Mouse (Mus musculus) small intestine, adult 2 months (tissue): ENCODE measurements around the gene Acly.

Source experiments
- CTCF ChIP-seq: fragments of 200-500 bp; IDR thresholded peaks from 2 replicates; pipeline ENCODE4 v1.5.1; 2012; ENCODE audit warnings: low read depth, mild to moderate bottlenecking, control low read depth, inconsistent platforms, low read length, moderate library complexity, mixed read lengths; ENCODE audit not compliant: insufficient replicate concordance, insufficient read length; ENCODE audit errors: extremely low read depth
- POLR2A ChIP-seq: fragments of 200-500 bp; IDR thresholded peaks from 2 replicates; pipeline ENCODE4 v1.6.1; 2012; ENCODE audit warnings: low read depth, mild to moderate bottlenecking, control low read depth, inconsistent platforms, low read length, moderate library complexity

GRCm38 (mm10) chr11:100520838-100521237, 7.0 kb downstream of the Acly start:
- TF ChIP-seq POLR2A: no peak
- no peak for TF ChIP-seq CTCF
